Mouse (Mus musculus) kidney, adult 2 months (tissue): Measurements from ENCODE around the gene A630073D07Rik. TPM values are rescaled to one million over a fixed set of nuclear protein-coding genes. Genes with fewer than 3 reads are reported as not detected.
"Not testable (repeated sequence)": the region's sequence is repeated elsewhere in the genome, so short reads cannot be mapped to it uniquely, and the experiment has no call there.

Experiments
- DNase-seq: peaks from one replicate; pipeline ENCODE4 v3.0.0; 2021
- H3K27ac ChIP-seq: fragments of 200-500 bp; 2 replicates; pipeline ENCODE4 v1.5.1; 2012; ENCODE audit warnings: low read depth, low read length, control low read depth, inconsistent platforms; ENCODE audit not compliant: insufficient read depth
- H3K27me3 ChIP-seq: fragments of 200-500 bp; replicated peaks from 2 replicates; pipeline ENCODE4 v1.6.1; 2012; ENCODE audit warnings: mild to moderate bottlenecking, moderate library complexity, low read length, inconsistent platforms; ENCODE audit not compliant: control insufficient read depth, insufficient read depth
- H3K36me3 ChIP-seq: fragments of 200-500 bp; 2 replicates; pipeline ENCODE4 v1.6.1; 2012; ENCODE audit warnings: mild to moderate bottlenecking, moderate library complexity, low read length, inconsistent platforms; ENCODE audit not compliant: control insufficient read depth, insufficient read depth
- H3K4me1 ChIP-seq: fragments of 200-500 bp; 2 replicates; pipeline ENCODE4 v1.6.1; 2011; ENCODE audit warnings: low read length; ENCODE audit not compliant: control insufficient read depth, insufficient read depth
- H3K4me3 ChIP-seq: fragments of 200-500 bp; 2 replicates; pipeline ENCODE4 v1.5.1; 2011; ENCODE audit warnings: mild to moderate bottlenecking, low read depth, low read length, control low read depth; ENCODE audit not compliant: insufficient read depth
- CTCF ChIP-seq: fragments of 200-500 bp; conservative IDR thresholded peaks from 2 replicates; pipeline ENCODE4 v1.5.1; 2011; ENCODE audit warnings: low read depth, mild to moderate bottlenecking, control low read depth, low read length, moderate library complexity, mixed read lengths; ENCODE audit not compliant: insufficient read depth, insufficient read length
- POLR2A ChIP-seq: fragments of 200-500 bp; IDR thresholded peaks from one replicate; pipeline ENCODE4 v1.6.1; 2011; ENCODE audit warnings: low read depth, low read length, control low read depth
- WGBS: fragments of 180-500 bp; shearing (Covaris S2); methylation state at CpG from one replicate; pipeline ENCODE4 v1.1.7; 2018; 5-methylcytosine and 5-hydroxymethylcytosine counted together
- polyA plus RNA-seq: library from polyadenylated mRNA; depleted of rRNA; stranded (reverse); fragments of >200 nt; gene quantifications from 2 replicates; pipeline ENCODE4 v1.2.3, GENCODE M21; 2012; rRNA removed

The A630073D07Rik gene
- polyA plus RNA-seq, result not detected in 2 replicates

DNA sequence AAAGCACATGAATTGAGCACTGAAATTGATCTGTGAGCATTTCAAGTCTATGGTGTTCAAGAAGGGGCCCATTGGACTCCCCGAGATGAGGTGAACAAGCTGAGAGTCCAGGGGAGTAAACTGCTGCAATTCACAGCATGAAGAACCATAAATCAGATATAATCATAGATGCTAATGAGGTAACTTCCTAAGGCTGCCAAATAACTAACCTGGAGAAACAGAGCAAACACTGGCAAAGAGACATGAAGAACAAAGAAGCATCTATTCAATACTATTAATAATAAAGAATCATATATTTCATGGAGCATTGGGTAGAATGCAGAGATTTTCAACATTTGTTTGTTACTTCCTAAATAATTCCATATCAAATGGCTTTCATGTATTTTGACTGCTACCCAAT is at the start of gene A630073D07Rik:
Gene A630073D07Rik, minus strand, starts transcription at position 101 of the 400 bp plus-strand sequence.
- DNase-seq, result no peak
- H3K4me1 ChIP-seq, result no peaks in the 10 kb centered on the region
- H3K36me3 ChIP-seq, result no peaks in the 10 kb centered on the region
- no peak within 1 kb of the TSS for H3K27ac ChIP-seq
- no peak within 1 kb of the TSS for H3K4me3 ChIP-seq
- no peaks in the 10 kb centered on the region for H3K27me3 ChIP-seq
- TF ChIP-seq CTCF (no peak), POLR2A (no peak)
- 82% methylated on average over 1 of the region's 1 CpGs for WGBS

DNA sequence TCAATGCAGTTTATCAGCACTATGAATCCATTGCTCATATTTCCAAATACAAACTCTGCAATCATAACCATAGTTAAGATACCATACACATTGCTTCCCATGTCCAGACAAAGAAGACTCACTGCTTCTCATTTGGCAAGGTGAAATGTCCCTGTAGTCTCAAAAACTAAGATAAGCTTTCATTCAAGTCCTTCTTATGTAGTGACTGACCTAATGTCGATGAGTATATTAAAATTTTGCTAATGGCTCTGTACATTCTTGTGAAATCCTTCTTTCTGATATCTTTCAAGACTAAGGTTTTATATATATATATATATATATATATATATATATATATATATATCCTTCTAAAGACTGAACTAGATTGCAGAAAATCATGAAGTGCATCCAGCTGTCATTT is 49.6 kb upstream of the A630073D07Rik start, which contains the start of gene Tas2r121:
Gene Tas2r121, minus strand, starts transcription at position 101 of the 400 bp plus-strand sequence.
- no peaks in the 10 kb centered on the region for H3K36me3 ChIP-seq
- TF ChIP-seq CTCF, result no peak
- TF ChIP-seq POLR2A, result no peak
- no peaks in the 10 kb centered on the region for H3K27me3 ChIP-seq
- no peak within 1 kb of the TSS for H3K27ac ChIP-seq
- H3K4me3 ChIP-seq, result no peak within 1 kb of the TSS
- 75% methylated on average over 1 of the region's 1 CpGs for WGBS
- no peak for DNase-seq
- H3K4me1 ChIP-seq, result no peaks in the 10 kb centered on the region

DNA sequence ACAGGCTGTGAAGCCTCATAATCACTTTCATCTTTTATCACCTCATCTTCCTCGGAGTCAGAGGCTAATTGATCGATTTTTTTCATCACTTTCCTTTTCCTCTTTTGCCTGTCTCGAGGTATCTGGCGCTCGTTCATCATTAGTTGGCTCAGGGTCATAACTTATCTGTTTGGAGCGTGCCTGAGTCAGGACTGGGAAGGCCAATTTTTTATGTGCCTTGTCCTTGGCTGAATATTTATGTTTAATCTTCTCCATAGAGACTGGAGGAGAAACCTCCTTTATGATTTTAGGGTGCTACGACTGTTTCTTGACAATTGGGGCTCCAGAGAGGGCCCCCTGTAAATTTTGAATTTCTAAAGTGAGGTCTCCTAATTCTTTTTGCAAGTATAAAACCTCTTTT is 40.3 kb upstream of the A630073D07Rik start:
- not testable (repeated sequence) for H3K4me1 ChIP-seq, H3K36me3 ChIP-seq, H3K27me3 ChIP-seq, DNase-seq, H3K27ac ChIP-seq, H3K4me3 ChIP-seq
- 70% methylated on average over 7 of the region's 7 CpGs for WGBS

DNA sequence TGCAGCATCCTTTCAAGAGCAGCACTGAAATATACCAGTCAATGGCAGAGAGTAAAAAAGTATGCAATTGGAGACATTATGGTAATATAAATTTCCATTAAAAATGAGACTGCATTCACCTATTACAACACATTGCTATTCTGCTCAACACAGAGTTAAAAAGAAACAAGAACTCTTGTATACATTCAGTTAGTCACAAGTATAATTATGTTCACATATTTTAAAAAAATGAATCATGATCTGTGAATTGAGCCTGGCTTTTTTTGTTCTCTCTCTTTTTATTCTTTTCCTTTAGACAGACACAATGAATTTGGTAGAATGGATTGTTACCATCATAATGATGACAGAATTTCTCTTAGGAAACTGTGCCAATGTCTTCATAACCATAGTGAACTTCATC is 5.3 kb upstream of the A630073D07Rik start, which contains the start of gene Tas2r120:
Gene Tas2r120, plus strand, starts transcription at position 301 of the 400 bp plus-strand sequence.
- H3K36me3 ChIP-seq, result no peaks in the 10 kb centered on the region
- DNase-seq, result no peak
- H3K4me3 ChIP-seq, result no peak within 1 kb of the TSS
- TF ChIP-seq CTCF (no peak), POLR2A (no peak)
- no peak within 1 kb of the TSS for H3K27ac ChIP-seq
- no peaks in the 10 kb centered on the region for H3K4me1 ChIP-seq
- no peaks in the 10 kb centered on the region for H3K27me3 ChIP-seq

DNA sequence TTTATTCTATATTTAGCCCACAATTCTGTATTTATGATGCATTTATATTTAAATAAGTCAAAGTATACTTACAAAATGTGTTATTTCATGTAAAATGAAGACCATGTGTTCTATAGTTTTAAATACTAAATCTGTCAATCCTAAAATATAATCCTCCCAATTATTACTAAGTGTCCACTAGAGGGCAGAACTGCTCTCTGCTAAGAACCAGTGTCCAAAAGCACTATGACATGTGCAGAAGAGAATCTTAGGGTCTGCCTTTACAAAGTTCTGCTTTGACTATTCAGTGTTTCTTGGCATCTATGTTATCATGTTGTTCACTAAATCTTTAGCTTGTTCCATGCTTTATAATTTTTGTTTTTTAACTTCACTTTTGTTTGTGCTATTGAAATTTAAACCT is 1.9 kb downstream of the A630073D07Rik start:
- no peak overlapping the region for H3K4me3 ChIP-seq
- TF ChIP-seq POLR2A, result no peak
- no peak for TF ChIP-seq CTCF
- H3K4me1 ChIP-seq, result no peaks in the 10 kb centered on the region
- H3K27ac ChIP-seq, result no peak overlapping the region
- H3K27me3 ChIP-seq, result no peaks in the 10 kb centered on the region
- H3K36me3 ChIP-seq, result no peaks in the 10 kb centered on the region
- DNase-seq, result peak; percentile 15

DNA sequence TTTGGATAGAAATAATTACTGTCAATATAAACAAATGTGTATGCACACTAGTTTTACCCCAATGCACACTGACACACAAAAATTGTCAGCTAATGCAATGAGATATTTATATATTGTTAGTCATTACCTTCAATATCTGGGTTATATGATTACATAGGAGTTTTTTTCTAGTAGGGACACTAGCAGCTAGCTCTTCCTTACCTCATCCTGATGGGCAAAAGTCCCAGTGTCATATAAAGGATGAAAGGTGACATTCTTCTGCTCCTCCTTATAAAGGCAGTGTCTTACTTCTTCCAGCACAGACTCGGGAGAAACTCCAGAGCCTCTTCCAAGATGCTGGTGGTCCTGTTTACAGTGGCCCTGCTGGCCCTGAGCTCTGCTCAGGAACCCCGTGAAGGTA is 55.7 kb downstream of the A630073D07Rik start, which contains the start of gene Prp2:
Gene Prp2, plus strand, starts transcription at position 301 of the 400 bp plus-strand sequence.
- WGBS, result 57% methylated on average over 2 of the region's 2 CpGs

More for the DNA sequence above, 55.7 kb downstream of the A630073D07Rik start, which contains the start of gene Prp2:
- H3K27me3 ChIP-seq, DNase-seq, H3K4me1 ChIP-seq, H3K36me3 ChIP-seq, H3K27ac ChIP-seq, H3K4me3 ChIP-seq: not testable (repeated sequence)

Other genes starting within 250 kb of the A630073D07Rik start
- not detected in 2 replicates for gene Prh1, start 81.7 kb downstream of the A630073D07Rik start, polyA plus RNA-seq
- gene Prp2, start 55.6 kb downstream of the A630073D07Rik start, polyA plus RNA-seq, result not detected in 2 replicates
- not detected in 2 replicates for gene Tas2r120, start 5.4 kb upstream of the A630073D07Rik start, polyA plus RNA-seq
- not detected in 2 replicates for gene Tas2r121, start 49.5 kb upstream of the A630073D07Rik start, polyA plus RNA-seq
- gene Tas2r122, start 60.4 kb upstream of the A630073D07Rik start, polyA plus RNA-seq, result not detected in 2 replicates
- gene Tas2r115, start 86.5 kb upstream of the A630073D07Rik start, polyA plus RNA-seq, result not detected in 2 replicates
- not detected in 2 replicates for gene Tas2r124, start 103.2 kb upstream of the A630073D07Rik start, polyA plus RNA-seq
- gene Tas2r102, start 110.6 kb upstream of the A630073D07Rik start, polyA plus RNA-seq, result not detected in 2 replicates
- gene Tas2r136, start 126.6 kb upstream of the A630073D07Rik start, polyA plus RNA-seq, result not detected in 2 replicates
- gene Tas2r117, start 151.3 kb upstream of the A630073D07Rik start, polyA plus RNA-seq, result not detected in 2 replicates
- not detected in 2 replicates for gene Tas2r123, start 195.6 kb upstream of the A630073D07Rik start, polyA plus RNA-seq
- gene Tas2r116, start 203.9 kb upstream of the A630073D07Rik start, polyA plus RNA-seq, result not detected in 2 replicates
- not detected in 2 replicates for gene Tas2r110, start 216.5 kb upstream of the A630073D07Rik start, polyA plus RNA-seq
- not detected in 2 replicates for gene Tas2r113, start 241.5 kb upstream of the A630073D07Rik start, polyA plus RNA-seq